Mouse (Mus musculus): ENCODE measurements around the gene Rex1bd. TPM values are rescaled to one million over a fixed set of nuclear protein-coding genes. Genes with fewer than 3 reads are reported as not detected.

Rex1bd gene
- polyA plus RNA-seq, 1 experiment, result 207 TPM

GRCm38 (mm10) chr8:70513441-70513840 is 6.9 kb upstream of the Rex1bd start:
- H3K4me1 ChIP-seq (ENCODE audit: control insufficient read depth, insufficient read depth, insufficient read length, low read length), result peaks cover 13% of the 10 kb centered on the region
- no peak overlapping the region for H3K4me3 ChIP-seq (ENCODE audit: insufficient read depth, low read depth, low read length)
- no peak overlapping the region for H3K27ac ChIP-seq (replicated peaks; ENCODE audit: low read depth, low read length)

- no peak overlapping the region for H3K27ac ChIP-seq (replicated peaks; ENCODE audit: low read depth, low read length)
- H3K4me1 ChIP-seq (ENCODE audit: control insufficient read depth, insufficient read depth, insufficient read length, low read length), result peaks cover 13% of the 10 kb centered on the region
Observed at GRCm38 (mm10) chr8:70512253-70512903, 5.8 kb upstream of the Rex1bd start.

GRCm38 (mm10) chr8:70511770-70512169 is 5.2 kb upstream of the Rex1bd start:
- peaks cover 13% of the 10 kb centered on the region for H3K4me1 ChIP-seq (ENCODE audit: control insufficient read depth, insufficient read depth, insufficient read length, low read length)
- no peak overlapping the region for H3K27ac ChIP-seq (replicated peaks; ENCODE audit: low read depth, low read length)
- H3K4me3 ChIP-seq (ENCODE audit: insufficient read depth, low read depth, low read length), result no peak overlapping the region

More at GRCm38 (mm10) chr8:70512253-70512903, 5.8 kb upstream of the Rex1bd start:
- no peak overlapping the region for H3K4me3 ChIP-seq (ENCODE audit: insufficient read depth, low read depth, low read length)

- H3K27ac ChIP-seq (replicated peaks; ENCODE audit: low read depth, low read length), result 0 out of 2 replicates have a peak overlapping the region, but pooled peaks have one; percentile 98
Observed at GRCm38 (mm10) chr8:70511174-70511573, 4.6 kb upstream of the Rex1bd start.

GRCm38 (mm10) chr8:70510228-70510915 is 3.8 kb upstream of the Rex1bd start, which contains the start of gene Uba52:
Gene Uba52 (minus strand): TSS chr8:70510801.
- Histone ChIP-seq H3K27ac (replicated peaks; ENCODE audit: low read depth, low read length) (peak within 1 kb of the TSS; percentile 98), H3K4me1 (ENCODE audit: control insufficient read depth, insufficient read depth, insufficient read length, low read length) (peaks cover 18% of the 10 kb centered on the region), H3K4me3 (ENCODE audit: insufficient read depth, low read depth, low read length) (peak within 1 kb of the TSS; percentile 97)

More at GRCm38 (mm10) chr8:70511174-70511573, 4.6 kb upstream of the Rex1bd start:
- peaks cover 13% of the 10 kb centered on the region for H3K4me1 ChIP-seq (ENCODE audit: control insufficient read depth, insufficient read depth, insufficient read length, low read length)
- peak overlapping the region; percentile 97 for H3K4me3 ChIP-seq (ENCODE audit: insufficient read depth, low read depth, low read length)

- peaks cover 18% of the 10 kb centered on the region for H3K4me1 ChIP-seq (ENCODE audit: control insufficient read depth, insufficient read depth, insufficient read length, low read length)
- peak overlapping the region; percentile 79 for H3K27ac ChIP-seq (replicated peaks; ENCODE audit: low read depth, low read length)
Observed at GRCm38 (mm10) chr8:70509281-70509952, 2.9 kb upstream of the Rex1bd start.

GRCm38 (mm10) chr8:70507027-70507393 is 458 bp upstream of the Rex1bd start:
- Histone ChIP-seq H3K4me3 (ENCODE audit: insufficient read depth, low read depth, low read length) (peak overlapping the region; percentile 4; the same call in 1 of the 2 replicates), H3K27ac (replicated peaks; ENCODE audit: low read depth, low read length) (no peak overlapping the region), H3K4me1 (ENCODE audit: control insufficient read depth, insufficient read depth, insufficient read length, low read length) (peaks cover 18% of the 10 kb centered on the region)

More at GRCm38 (mm10) chr8:70509281-70509952, 2.9 kb upstream of the Rex1bd start:
- H3K4me3 ChIP-seq (ENCODE audit: insufficient read depth, low read depth, low read length), result peak overlapping the region; percentile 80

- H3K4me3 ChIP-seq (ENCODE audit: insufficient read depth, low read depth, low read length), result peak overlapping the region; percentile 62
- 0 out of 2 replicates have a peak overlapping the region, but pooled peaks have one; percentile 6 for H3K27ac ChIP-seq (replicated peaks; ENCODE audit: low read depth, low read length)
- H3K4me1 ChIP-seq (ENCODE audit: control insufficient read depth, insufficient read depth, insufficient read length, low read length), result peaks cover 11% of the 10 kb centered on the region; the same call in 1 of the 2 replicates
Observed at GRCm38 (mm10) chr8:70505698-70506327, 739 bp downstream of the Rex1bd start.

GRCm38 (mm10) chr8:70504851-70505250 is 1.7 kb downstream of the Rex1bd start:
- H3K4me3 ChIP-seq (ENCODE audit: insufficient read depth, low read depth, low read length), result no peak overlapping the region; the same call in 1 of the 2 replicates
- H3K27ac ChIP-seq (replicated peaks; ENCODE audit: low read depth, low read length), result no peak overlapping the region
- H3K4me1 ChIP-seq (ENCODE audit: control insufficient read depth, insufficient read depth, insufficient read length, low read length), result peaks cover 11% of the 10 kb centered on the region; the same call in 1 of the 2 replicates

- H3K4me3 ChIP-seq (ENCODE audit: insufficient read depth, low read depth, low read length), result no peak overlapping the region
- H3K4me1 ChIP-seq (ENCODE audit: control insufficient read depth, insufficient read depth, insufficient read length, low read length), result peaks cover 10% of the 10 kb centered on the region; the same call in 1 of the 2 replicates
- H3K27ac ChIP-seq (replicated peaks; ENCODE audit: low read depth, low read length), result no peak overlapping the region
Observed at GRCm38 (mm10) chr8:70504291-70504716, 2.2 kb downstream of the Rex1bd start.

- Histone ChIP-seq H3K4me1 (ENCODE audit: control insufficient read depth, insufficient read depth, insufficient read length, low read length) (peaks cover 5% of the 10 kb centered on the region; the same call in 1 of the 2 replicates), H3K4me3 (ENCODE audit: insufficient read depth, low read depth, low read length) (no peak overlapping the region), H3K27ac (replicated peaks; ENCODE audit: low read depth, low read length) (no peak overlapping the region)
Observed at GRCm38 (mm10) chr8:70503062-70503750, 3.3 kb downstream of the Rex1bd start.

- peaks cover 5% of the 10 kb centered on the region; the same call in 1 of the 2 replicates for H3K4me1 ChIP-seq (ENCODE audit: control insufficient read depth, insufficient read depth, insufficient read length, low read length)
Observed at GRCm38 (mm10) chr8:70502540-70502939, 4.0 kb downstream of the Rex1bd start.

GRCm38 (mm10) chr8:70501820-70502529 is 4.6 kb downstream of the Rex1bd start:
- no peak overlapping the region for H3K4me3 ChIP-seq (ENCODE audit: insufficient read depth, low read depth, low read length)
- peaks cover 5% of the 10 kb centered on the region; the same call in 1 of the 2 replicates for H3K4me1 ChIP-seq (ENCODE audit: control insufficient read depth, insufficient read depth, insufficient read length, low read length)
- no peak overlapping the region for H3K27ac ChIP-seq (replicated peaks; ENCODE audit: low read depth, low read length)

More at GRCm38 (mm10) chr8:70502540-70502939, 4.0 kb downstream of the Rex1bd start:
- Histone ChIP-seq H3K4me3 (ENCODE audit: insufficient read depth, low read depth, low read length) (no peak overlapping the region), H3K27ac (replicated peaks; ENCODE audit: low read depth, low read length) (no peak overlapping the region)

Measured in brown adipose tissue, adult 24 weeks (tissue).